Mouse (Mus musculus) midbrain, embryonic 13.5 days (tissue): ENCODE data around the gene Nrxn2. TPM values are rescaled to one million over a fixed set of nuclear protein-coding genes. Genes with fewer than 3 reads are reported as not detected.
A peak's percentile ranks its signal among the peaks of the same experiment; 100 is the strongest.

ENCODE experiments used
- ATAC-seq: fragments of 200-750 bp; cut with Nextera tagmentation; 2 replicates; pipeline ENCODE4 v1.8.0; 2017; ENCODE audit warnings: mild to moderate bottlenecking, moderate TSS enrichment, moderate library complexity
- H3K27ac ChIP-seq: fragments of 300-500 bp; sonication (generic); 2 replicates; pipeline ENCODE4 v1.5.1; 2015; ENCODE audit warnings: inconsistent platforms, mild to moderate bottlenecking, moderate library complexity
- H3K27me3 ChIP-seq: fragments of 300-500 bp; sonication (generic); 2 replicates; pipeline ENCODE4 v1.6.1; 2015; ENCODE audit warnings: mild to moderate bottlenecking, inconsistent platforms
- H3K36me3 ChIP-seq: fragments of 300-500 bp; sonication (generic); 2 replicates; pipeline ENCODE4 v1.6.1; 2015; ENCODE audit warnings: mild to moderate bottlenecking, inconsistent platforms
- H3K4me1 ChIP-seq: fragments of 300-500 bp; sonication (generic); replicated peaks from 2 replicates; pipeline ENCODE4 v1.6.1; 2015; ENCODE audit warnings: inconsistent platforms
- H3K4me2 ChIP-seq: fragments of 300-500 bp; sonication (generic); replicated peaks from 2 replicates; pipeline ENCODE4 v1.6.1; 2015; ENCODE audit warnings: moderate library complexity, mild to moderate bottlenecking, inconsistent platforms
- H3K4me3 ChIP-seq: fragments of 300-500 bp; sonication (generic); replicated peaks from 2 replicates; pipeline ENCODE4 v1.5.1; 2015; ENCODE audit warnings: mild to moderate bottlenecking, inconsistent platforms
- H3K9ac ChIP-seq: fragments of 300-500 bp; sonication (generic); replicated peaks from 2 replicates; pipeline ENCODE4 v1.6.1; 2015; ENCODE audit warnings: mild to moderate bottlenecking, inconsistent platforms
- H3K9me3 ChIP-seq: fragments of 300-500 bp; sonication (generic); 2 replicates; pipeline ENCODE4 v1.6.1; 2016; ENCODE audit warnings: mild to moderate bottlenecking, inconsistent platforms
- WGBS: fragments of 180-500 bp; shearing (Covaris S2); methylation state at CpG from one replicate; pipeline ENCODE4 v1.1.7; 2015; 5-methylcytosine and 5-hydroxymethylcytosine counted together
- polyA plus RNA-seq: library from polyadenylated mRNA; unstranded; fragments of >200 nt; fragmentation: Nextera tagmentation; extraction: Ambion mirVana; gene quantifications from 2 replicates; pipeline ENCODE4 v1.2.1, GENCODE M21; 2015

Gene Nrxn2
- polyA plus RNA-seq, 1 experiment from 2014 or later: 24.3 TPM

- no peak overlapping the region for H3K4me2 ChIP-seq
- H3K36me3 ChIP-seq: peaks cover 24% of the 10 kb centered on the region
- no peak overlapping the region for H3K9ac ChIP-seq
- H3K4me3 ChIP-seq: no peak overlapping the region
- no peaks in the 10 kb centered on the region for H3K9me3 ChIP-seq
- peaks cover 23% of the 10 kb centered on the region for H3K4me1 ChIP-seq
- H3K27ac ChIP-seq: no peak overlapping the region
- 85% methylated on average over 4 of the region's 4 CpGs for WGBS
- H3K27me3 ChIP-seq: no peaks in the 10 kb centered on the region
- ATAC-seq: no peak
Observed at GRCm38 (mm10) chr19:6382323-6382924, 36.1 kb upstream of the Nrxn2 start.

GRCm38 (mm10) chr19:6383470-6383869, 35.1 kb upstream of the Nrxn2 start:
- Histone ChIP-seq H3K4me1 (peaks cover 18% of the 10 kb centered on the region), H3K36me3 (peaks cover 14% of the 10 kb centered on the region; the same call in 1 of the 2 replicates), H3K9ac (0 out of 2 replicates have a peak overlapping the region, but pooled peaks have one; percentile 32), H3K9me3 (no peaks in the 10 kb centered on the region), H3K27me3 (no peaks in the 10 kb centered on the region), H3K27ac (0 out of 2 replicates have a peak overlapping the region, but pooled peaks have one; percentile 9), H3K4me2 (no peak overlapping the region), H3K4me3 (no peak overlapping the region)
- 0 out of 2 replicates have a peak, but pooled peaks have one; percentile 4 for ATAC-seq
- 40% methylated on average over 5 of the region's 5 CpGs for WGBS

GRCm38 (mm10) chr19:6384128-6384527, 34.4 kb upstream of the Nrxn2 start, which contains the start of gene Pygm:
Gene Pygm, plus strand, starts transcription at chr19:6384399.
- peak; percentile 25; the same call in 1 of the 2 replicates for ATAC-seq
- no peaks in the 10 kb centered on the region for H3K9me3 ChIP-seq
- H3K4me2 ChIP-seq: no peak within 1 kb of the TSS
- H3K4me1 ChIP-seq: peaks cover 18% of the 10 kb centered on the region
- 0 out of 2 replicates have a peak within 1 kb of the TSS, but pooled peaks have one; percentile 9 for H3K27ac ChIP-seq
- WGBS: 11% methylated on average over 7 of the region's 7 CpGs
- peaks cover 4% of the 10 kb centered on the region; the same call in 1 of the 2 replicates for H3K27me3 ChIP-seq
- H3K36me3 ChIP-seq: peaks cover 8% of the 10 kb centered on the region; the same call in 1 of the 2 replicates
- H3K4me3 ChIP-seq: no peak within 1 kb of the TSS
- H3K9ac ChIP-seq: 0 out of 2 replicates have a peak within 1 kb of the TSS, but pooled peaks have one; percentile 32

DNA sequence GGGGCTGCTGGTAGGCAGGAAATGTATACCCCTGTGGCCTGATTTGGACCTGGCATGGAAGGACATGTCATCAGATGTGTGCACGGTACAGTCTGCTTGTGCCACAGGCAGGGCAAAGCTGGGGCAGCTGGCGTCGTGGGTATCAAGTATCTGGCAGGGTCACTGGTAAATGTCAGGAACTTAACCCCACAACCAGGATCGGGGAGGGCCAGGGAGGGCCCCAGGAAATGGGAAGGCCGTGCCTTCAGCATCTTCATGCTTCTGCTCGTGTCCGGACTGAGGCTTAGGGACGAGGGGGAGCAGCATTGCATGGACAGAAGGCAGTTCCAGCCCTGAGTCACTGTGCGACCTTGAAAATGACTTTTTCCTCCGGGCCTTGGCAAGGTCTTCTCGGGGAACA, 33.6 kb upstream of the Nrxn2 start:
- WGBS: 88% methylated on average over 11 of the region's 11 CpGs
- ATAC-seq: no peak
- Histone ChIP-seq H3K4me2 (no peak overlapping the region), H3K9ac (no peak overlapping the region), H3K36me3 (0 out of 2 replicates have a peak, but pooled peaks cover 4% of the 10 kb centered on the region), H3K9me3 (no peaks in the 10 kb centered on the region), H3K27me3 (peaks cover 4% of the 10 kb centered on the region; the same call in 1 of the 2 replicates), H3K4me3 (no peak overlapping the region), H3K27ac (no peak overlapping the region), H3K4me1 (peaks cover 25% of the 10 kb centered on the region)

DNA sequence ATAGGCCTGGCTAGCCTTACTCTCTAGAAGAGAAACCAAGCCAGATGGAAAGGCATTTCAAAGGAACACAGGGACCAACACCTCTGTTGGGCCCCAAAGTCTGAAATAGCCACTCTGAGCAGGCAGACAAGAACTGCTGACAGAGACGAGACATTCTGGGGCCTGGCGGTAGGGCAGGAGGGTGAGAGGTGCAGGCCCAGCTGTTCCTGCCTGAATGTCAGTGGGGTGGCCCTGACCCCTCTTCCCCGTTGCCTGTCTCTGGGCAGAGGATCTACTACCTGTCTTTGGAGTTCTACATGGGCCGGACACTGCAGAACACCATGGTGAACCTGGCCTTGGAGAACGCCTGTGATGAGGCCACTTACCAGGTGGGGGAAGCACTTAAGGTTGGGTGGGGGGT, 33.1 kb upstream of the Nrxn2 start:
- Histone ChIP-seq H3K27me3 (peaks cover 4% of the 10 kb centered on the region; the same call in 1 of the 2 replicates), H3K27ac (no peak overlapping the region), H3K36me3 (0 out of 2 replicates have a peak, but pooled peaks cover 4% of the 10 kb centered on the region), H3K9me3 (no peaks in the 10 kb centered on the region), H3K9ac (no peak overlapping the region), H3K4me1 (peaks cover 25% of the 10 kb centered on the region), H3K4me3 (no peak overlapping the region), H3K4me2 (no peak overlapping the region)
- ATAC-seq: no peak
- 78% methylated on average over 5 of the region's 5 CpGs for WGBS

- H3K4me1 ChIP-seq: peaks cover 25% of the 10 kb centered on the region
- no peaks in the 10 kb centered on the region for H3K9me3 ChIP-seq
- ATAC-seq: no peak
- H3K9ac ChIP-seq: no peak overlapping the region
- WGBS: 90% methylated on average over 7 of the region's 7 CpGs
- H3K27me3 ChIP-seq: peaks cover 4% of the 10 kb centered on the region; the same call in 1 of the 2 replicates
- H3K27ac ChIP-seq: no peak overlapping the region
- no peak overlapping the region for H3K4me3 ChIP-seq
- H3K36me3 ChIP-seq: 0 out of 2 replicates have a peak, but pooled peaks cover 2% of the 10 kb centered on the region
- no peak overlapping the region for H3K4me2 ChIP-seq
Observed at GRCm38 (mm10) chr19:6385821-6386220, 32.7 kb upstream of the Nrxn2 start.

GRCm38 (mm10) chr19:6386234-6386633, 32.3 kb upstream of the Nrxn2 start:
- H3K9ac ChIP-seq: no peak overlapping the region
- H3K4me1 ChIP-seq: peaks cover 25% of the 10 kb centered on the region
- no peak for ATAC-seq
- no peaks in the 10 kb centered on the region for H3K9me3 ChIP-seq
- no peak overlapping the region for H3K4me2 ChIP-seq
- no peak overlapping the region for H3K27ac ChIP-seq
- peaks cover 4% of the 10 kb centered on the region; the same call in 1 of the 2 replicates for H3K27me3 ChIP-seq
- WGBS: 65% methylated on average over 9 of the region's 9 CpGs
- no peak overlapping the region for H3K4me3 ChIP-seq
- H3K36me3 ChIP-seq: no peaks in the 10 kb centered on the region

GRCm38 (mm10) chr19:6388006-6388405, 30.5 kb upstream of the Nrxn2 start:
- Histone ChIP-seq H3K4me2 (no peak overlapping the region), H3K9me3 (no peaks in the 10 kb centered on the region), H3K27me3 (peaks cover 4% of the 10 kb centered on the region; the same call in 1 of the 2 replicates), H3K36me3 (no peaks in the 10 kb centered on the region), H3K9ac (no peak overlapping the region), H3K4me3 (no peak overlapping the region), H3K27ac (no peak overlapping the region), H3K4me1 (peaks cover 25% of the 10 kb centered on the region)
- no peak for ATAC-seq
- WGBS: 85% methylated on average over 13 of the region's 13 CpGs

DNA sequence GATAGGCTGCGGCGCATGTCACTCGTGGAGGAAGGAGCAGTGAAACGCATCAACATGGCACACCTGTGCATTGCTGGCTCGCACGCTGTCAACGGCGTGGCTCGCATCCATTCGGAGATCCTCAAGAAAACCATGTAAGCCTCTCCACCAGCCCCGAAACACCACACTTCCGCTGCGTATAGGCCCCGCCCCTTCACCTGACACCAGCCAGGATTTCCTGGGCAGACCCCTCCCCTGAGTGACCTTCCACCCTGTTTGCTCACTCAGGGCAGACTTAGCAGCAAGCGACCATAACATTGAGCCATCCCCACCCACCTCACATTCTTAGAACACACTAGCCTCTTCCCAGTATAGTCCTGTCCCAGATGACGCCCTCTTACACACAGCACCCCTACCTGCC, 28.7 kb upstream of the Nrxn2 start:
- Histone ChIP-seq H3K4me2 (peak overlapping the region; percentile 50), H3K9ac (peak overlapping the region; percentile 44), H3K9me3 (no peaks in the 10 kb centered on the region), H3K4me3 (peak overlapping the region; percentile 24), H3K36me3 (no peaks in the 10 kb centered on the region), H3K27ac (no peak overlapping the region), H3K27me3 (peaks cover 4% of the 10 kb centered on the region; the same call in 1 of the 2 replicates), H3K4me1 (peaks cover 9% of the 10 kb centered on the region)
- peak; percentile 35; the same call in 1 of the 2 replicates for ATAC-seq
- WGBS: 5% methylated on average over 16 of the region's 16 CpGs

GRCm38 (mm10) chr19:6390251-6390650, 28.3 kb upstream of the Nrxn2 start:
- H3K4me3 ChIP-seq: no peak overlapping the region
- no peaks in the 10 kb centered on the region for H3K9me3 ChIP-seq
- peaks cover 4% of the 10 kb centered on the region; the same call in 1 of the 2 replicates for H3K27me3 ChIP-seq
- 62% methylated on average over 6 of the region's 6 CpGs for WGBS
- H3K4me2 ChIP-seq: no peak overlapping the region
- H3K9ac ChIP-seq: no peak overlapping the region
- H3K36me3 ChIP-seq: no peaks in the 10 kb centered on the region
- H3K4me1 ChIP-seq: peaks cover 7% of the 10 kb centered on the region
- ATAC-seq: no peak; the same call in 1 of the 2 replicates
- H3K27ac ChIP-seq: no peak overlapping the region

DNA sequence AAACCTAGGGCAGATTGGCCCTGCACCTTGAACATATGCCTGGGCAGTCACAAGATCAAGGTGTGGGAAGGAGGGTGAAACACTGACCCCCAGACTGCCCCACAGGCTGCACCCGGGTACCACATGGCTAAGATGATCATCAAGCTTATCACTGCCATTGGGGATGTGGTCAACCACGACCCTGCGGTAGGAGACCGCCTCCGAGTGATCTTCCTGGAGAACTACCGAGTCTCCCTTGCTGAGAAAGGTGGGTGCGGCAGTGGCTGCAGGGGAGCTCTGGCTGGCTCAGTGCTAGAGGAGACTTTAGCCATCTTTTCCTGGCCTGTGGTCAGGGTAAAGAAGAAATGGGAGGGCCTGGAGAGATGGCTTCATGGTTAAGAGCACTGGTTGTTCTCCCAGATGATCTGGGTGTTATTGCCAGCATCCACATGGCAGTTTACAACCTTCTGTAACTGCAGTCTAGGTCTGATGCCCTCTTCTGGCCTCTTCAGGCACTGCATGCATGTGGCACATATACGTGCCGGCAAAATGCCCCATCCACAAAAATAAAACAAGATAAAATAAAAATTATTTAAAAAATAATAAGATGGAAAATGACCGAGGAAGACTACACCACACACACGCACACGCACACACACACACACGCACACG, 25.7 kb upstream of the Nrxn2 start:
- H3K4me2 ChIP-seq: no peak overlapping the region
- no peaks in the 10 kb centered on the region for H3K36me3 ChIP-seq
- no peak overlapping the region for H3K4me3 ChIP-seq
- peaks cover 7% of the 10 kb centered on the region; the same call in 1 of the 2 replicates for H3K27me3 ChIP-seq
- no peak for ATAC-seq
- no peak overlapping the region for H3K9ac ChIP-seq
- no peaks in the 10 kb centered on the region for H3K9me3 ChIP-seq
- no peak overlapping the region for H3K27ac ChIP-seq
- H3K4me1 ChIP-seq: peaks cover 7% of the 10 kb centered on the region
- 96% methylated on average over 14 of the region's 14 CpGs for WGBS

GRCm38 (mm10) chr19:6393637-6394036, 24.9 kb upstream of the Nrxn2 start:
- no peak for ATAC-seq
- Histone ChIP-seq H3K27ac (no peak overlapping the region), H3K4me3 (no peak overlapping the region), H3K9me3 (no peaks in the 10 kb centered on the region), H3K36me3 (no peaks in the 10 kb centered on the region), H3K9ac (no peak overlapping the region), H3K4me1 (peaks cover 13% of the 10 kb centered on the region), H3K4me2 (no peak overlapping the region), H3K27me3 (peaks cover 7% of the 10 kb centered on the region; the same call in 1 of the 2 replicates)
- WGBS: 92% methylated on average over 16 of the region's 16 CpGs
